Mouse (Mus musculus) T-helper 17 cell (primary cell): ENCODE measurements around the gene Slc16a13.

Experiments used
- in situ Hi-C, 2 experiments: fragments of 300-600 bp; cut with MboI, MseI; formaldehyde crosslinking; loops; 1 replicate in 1 of 2; 2 replicates in 1 of 2; pipeline ENCODE4 v1.15.1; 2025; ENCODE audit warnings: high pct_unique_total_duplicates in 2 of 2

The Slc16a13 gene

GRCm38 (mm10) chr11:70220731-70221602 lies at the start of gene Slc16a13:
Gene Slc16a13 (minus strand): TSS chr11:70221064.
- in situ Hi-C loops, result no loop called here

DNA sequence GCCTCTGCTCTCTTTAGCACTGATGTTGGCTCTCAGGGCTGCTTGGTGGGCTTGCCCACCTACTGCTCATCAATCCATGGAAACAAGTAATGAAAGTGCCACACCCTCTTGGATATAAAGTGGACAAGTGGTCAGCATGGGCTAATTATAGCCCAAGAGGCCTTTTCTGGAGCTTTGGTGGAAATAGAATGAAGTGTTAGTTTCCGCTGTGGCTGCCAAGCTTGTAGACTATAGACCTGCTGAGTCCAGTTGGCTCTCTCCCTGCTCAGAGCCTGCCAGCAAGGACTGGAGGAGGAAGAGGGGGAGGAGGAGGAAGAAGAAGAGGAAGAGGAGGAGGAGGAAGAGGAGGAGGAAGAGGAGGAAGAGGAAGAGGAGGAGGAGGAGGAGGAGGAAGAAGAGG lies 45.5 kb upstream of the Slc16a13 start:
- in situ Hi-C loops, result no loop called here

GRCm38 (mm10) chr11:70265819-70266218 lies 45.0 kb upstream of the Slc16a13 start:
- in situ Hi-C loops, result no loop called here

GRCm38 (mm10) chr11:70265252-70265651 lies 44.4 kb upstream of the Slc16a13 start:
- in situ Hi-C loops, result no loop called here

DNA sequence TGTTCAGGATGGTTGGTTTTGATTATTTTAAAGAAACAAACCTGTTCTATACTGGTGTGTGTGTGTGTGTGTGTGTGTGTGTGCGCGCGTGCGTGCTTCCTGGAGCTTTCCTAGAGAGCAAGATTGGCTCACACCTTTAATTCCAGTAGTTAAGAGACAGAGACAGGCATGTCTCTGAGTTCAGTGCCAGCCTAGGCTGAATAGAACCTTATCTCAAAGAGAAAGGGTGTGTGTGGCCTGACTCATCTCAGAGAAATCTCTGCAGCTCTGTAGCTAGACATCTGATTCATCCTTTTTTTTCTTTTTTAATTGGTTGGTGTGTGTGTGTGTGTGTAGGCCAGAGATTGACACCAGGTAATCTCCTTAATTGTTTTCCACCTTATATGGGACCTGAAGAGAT lies 38.2 kb upstream of the Slc16a13 start:
- in situ Hi-C loops, result no loop called here

DNA sequence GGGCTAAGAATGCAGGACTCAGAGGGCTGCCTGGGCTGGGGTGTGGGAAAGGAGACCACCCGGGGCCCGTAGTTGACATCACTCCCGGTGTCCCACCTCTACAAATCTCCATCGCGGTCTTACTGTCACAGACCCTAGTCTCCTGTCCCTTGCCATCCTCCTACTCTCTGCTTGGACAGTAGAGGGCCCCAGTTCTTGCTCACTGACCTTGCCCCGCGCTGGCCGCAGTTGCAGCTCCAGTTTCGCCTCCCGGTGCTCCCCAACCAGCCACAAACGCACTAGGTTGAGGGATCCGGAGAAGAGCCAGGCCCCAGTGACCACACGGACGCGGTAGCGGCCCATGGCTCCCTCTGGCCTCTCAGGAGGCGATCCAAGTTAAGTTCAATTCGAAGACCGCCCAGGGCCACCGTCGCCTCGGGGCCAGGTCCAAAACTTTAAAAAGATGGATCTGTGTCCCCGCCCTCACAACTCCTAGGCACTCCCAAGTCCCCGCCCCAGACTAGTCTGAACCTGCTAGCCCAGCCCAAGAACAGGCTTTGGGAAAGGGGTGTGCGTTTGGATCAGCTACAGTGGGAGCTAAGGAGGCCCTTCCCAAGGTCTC lies 34.2 kb upstream of the Slc16a13 start, which contains the start of gene Alox12:
Gene Alox12 (minus strand): TSS at position 423 of the 601 bp plus-strand sequence.
- in situ Hi-C loops, result loop anchor here in 1 of 2 experiments (5.0 kb wide), 1 partner anchor 62 kb away; no protein-coding TSS in a partner anchor

DNA sequence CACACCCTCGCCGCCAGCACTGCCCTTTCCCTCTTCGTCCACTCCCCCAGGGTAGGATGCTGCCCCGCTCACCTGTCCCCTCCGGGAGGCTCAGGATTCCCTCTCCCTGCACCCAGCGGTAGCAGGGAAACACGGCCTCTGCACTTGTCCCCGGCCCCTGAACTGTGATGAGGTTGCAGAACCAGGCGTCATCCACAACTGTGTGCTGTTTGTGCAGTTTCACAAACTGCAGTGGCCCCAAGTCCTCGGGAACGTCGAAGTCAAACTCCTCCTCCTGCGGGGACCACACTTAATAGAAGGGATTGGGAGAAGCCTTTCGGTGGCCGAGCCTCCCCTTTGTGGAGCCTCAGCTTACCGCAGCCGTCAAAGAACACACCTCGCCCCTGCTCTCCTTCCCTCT lies 33.5 kb upstream of the Slc16a13 start:
- in situ Hi-C loops, result loop anchor here in 1 of 2 experiments (5.0 kb wide), 1 partner anchor 63 kb away; no protein-coding TSS in a partner anchor

DNA sequence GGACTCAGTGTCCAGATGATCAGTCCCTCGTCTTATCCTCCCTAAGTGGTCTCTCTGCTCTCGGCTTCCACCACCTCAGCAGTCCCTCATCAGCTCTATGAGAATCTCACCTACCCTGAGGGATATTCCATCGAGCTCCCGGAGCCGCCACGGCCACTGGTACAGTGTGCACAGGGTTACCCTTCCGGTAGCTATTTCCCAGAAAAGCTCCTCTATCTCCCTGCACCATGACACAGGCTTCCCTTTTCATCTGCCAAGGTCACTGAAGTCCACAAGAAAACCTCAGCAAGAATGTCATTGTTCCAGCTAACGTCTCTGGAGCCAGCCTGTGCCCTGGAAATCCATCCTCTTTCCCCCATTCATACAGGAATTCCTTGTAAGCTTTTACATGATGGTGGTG lies 31.0 kb upstream of the Slc16a13 start:
- in situ Hi-C loops, result loop anchor here in 1 of 2 experiments (5.0 kb wide), 1 partner anchor 65 kb away; no protein-coding TSS in a partner anchor

DNA sequence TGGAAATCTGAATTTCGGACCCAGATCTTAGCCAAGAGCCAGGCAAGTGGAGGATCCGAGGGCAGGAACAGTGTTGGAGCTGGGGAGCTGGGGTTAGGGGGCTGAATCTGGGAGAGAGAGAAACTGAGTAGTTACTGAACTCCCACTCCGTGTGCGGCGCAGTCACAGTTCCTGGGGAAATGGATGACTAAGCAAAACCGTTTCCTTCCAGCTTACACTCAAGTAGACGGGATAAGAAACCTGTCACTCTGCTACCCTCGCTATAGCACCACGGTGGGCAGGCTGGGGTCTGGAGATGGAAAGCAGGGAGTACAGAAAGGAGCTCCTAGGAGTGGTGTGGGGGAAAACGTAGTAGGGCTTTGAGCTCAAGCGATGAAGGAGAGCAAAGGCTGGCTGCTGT lies 29.3 kb upstream of the Slc16a13 start:
- in situ Hi-C loops, result loop anchor here in 1 of 2 experiments (5.0 kb wide), 1 partner anchor 67 kb away; no protein-coding TSS in a partner anchor

GRCm38 (mm10) chr11:70247136-70247845 lies 26.4 kb upstream of the Slc16a13 start:
- in situ Hi-C loops, result no loop called here

DNA sequence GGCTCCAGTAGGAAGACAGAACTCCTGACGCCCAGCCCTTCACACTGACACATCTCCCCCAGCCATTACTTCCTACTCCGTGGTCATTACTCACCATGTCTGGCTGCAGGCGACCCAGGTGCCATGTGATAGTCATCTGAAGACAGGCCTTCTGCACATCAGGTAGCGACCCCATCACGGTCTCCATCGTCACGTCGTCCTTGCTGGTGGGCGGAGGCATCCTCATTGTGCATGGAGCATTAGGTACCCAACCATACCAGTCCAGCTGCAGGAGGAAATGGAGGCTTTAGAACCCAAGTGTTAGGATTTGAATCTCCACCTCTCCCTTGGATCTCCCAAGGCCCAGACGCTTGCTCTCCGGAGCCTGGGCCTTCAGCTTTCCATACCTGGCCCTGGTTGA lies 21.7 kb upstream of the Slc16a13 start:
- in situ Hi-C loops, result no loop called here

- in situ Hi-C loops, result no loop called here
Measured at GRCm38 (mm10) chr11:70239541-70240279, 18.8 kb upstream of the Slc16a13 start, which contains the start of the genes Gm21988 and Rnasek. Gene Gm21988 (minus strand): TSS chr11:70239830. Gene Rnasek (minus strand): TSS chr11:70239842.

DNA sequence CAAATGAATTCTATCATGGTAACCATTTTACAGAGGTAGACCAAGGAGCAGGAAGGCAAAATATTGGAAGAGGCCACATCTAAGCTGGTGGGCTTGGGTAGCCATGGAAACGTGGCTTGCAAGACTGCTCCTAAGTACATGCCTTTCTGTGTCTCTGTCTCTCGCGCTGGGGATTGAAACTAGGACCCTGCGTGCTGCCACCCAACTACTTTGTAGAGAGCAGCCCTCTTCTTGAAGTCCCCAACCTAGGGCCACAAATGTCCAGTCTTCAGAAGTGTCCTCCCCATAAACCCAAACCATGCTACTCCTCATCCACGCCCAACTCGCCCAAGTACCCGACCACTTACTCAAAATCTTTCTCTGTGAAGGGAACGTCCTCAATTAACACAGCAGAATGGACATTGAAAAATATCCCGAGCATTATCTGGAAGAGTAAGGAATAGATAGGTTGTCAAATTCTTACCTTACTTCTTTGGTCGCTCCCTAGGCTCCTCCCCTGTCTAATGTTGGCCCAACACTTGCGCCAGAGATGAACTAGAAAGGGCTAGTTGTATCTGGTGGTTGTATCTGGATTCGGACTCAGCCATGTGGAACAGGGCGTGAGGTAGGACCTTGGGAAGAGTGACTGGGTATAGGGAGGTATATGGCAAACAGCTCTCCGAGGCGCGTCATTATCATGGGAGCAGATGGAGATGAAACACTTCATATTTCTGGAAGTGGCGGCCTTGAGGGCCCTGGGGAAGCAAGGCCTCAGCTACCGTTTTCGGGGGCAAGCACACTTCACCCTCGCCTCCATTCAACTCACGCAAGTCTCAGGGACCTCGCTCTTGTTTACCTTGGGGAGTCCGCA lies 18.0 kb upstream of the Slc16a13 start:
- in situ Hi-C loops, result no loop called here

GRCm38 (mm10) chr11:70237457-70238167 lies 16.7 kb upstream of the Slc16a13 start, which contains the start of gene 0610010K14Rik:
Gene 0610010K14Rik (minus strand): TSS chr11:70237914.
- in situ Hi-C loops, result no loop called here

GRCm38 (mm10) chr11:70236717-70237116 lies 15.9 kb upstream of the Slc16a13 start:
- in situ Hi-C loops, result no loop called here

- in situ Hi-C loops, result no loop called here
Measured at GRCm38 (mm10) chr11:70235254-70235900, 14.5 kb upstream of the Slc16a13 start.

DNA sequence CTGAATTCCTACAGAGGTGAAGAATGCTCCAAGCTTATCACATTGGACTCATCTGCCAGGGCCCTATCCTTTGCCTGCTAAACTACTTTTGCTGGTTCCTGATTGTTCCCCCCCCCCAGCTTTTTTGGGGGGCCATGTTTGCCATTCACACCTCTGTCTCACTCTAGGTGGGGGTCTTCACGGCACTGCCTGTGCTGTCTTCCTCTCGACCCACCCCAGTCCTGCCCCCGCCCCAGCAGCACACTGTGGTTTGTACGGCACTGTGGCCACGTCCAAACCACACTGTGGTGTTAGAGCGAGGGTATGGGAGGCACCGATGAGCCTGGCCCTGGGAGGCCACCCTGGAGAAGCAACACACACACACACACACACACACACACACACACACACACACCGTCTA lies 13.6 kb upstream of the Slc16a13 start:
- in situ Hi-C loops, result no loop called here

- in situ Hi-C loops, result no loop called here
Measured at GRCm38 (mm10) chr11:70234037-70234436, 13.2 kb upstream of the Slc16a13 start.

- in situ Hi-C loops, result no loop called here
Measured at GRCm38 (mm10) chr11:70233016-70233415, 12.2 kb upstream of the Slc16a13 start.
